Mouse (Mus musculus): ENCODE measurements around the gene Eif3k. TPM values are rescaled to one million over a fixed set of nuclear protein-coding genes. Genes with fewer than 3 reads are reported as not detected.

Gene Eif3k
- total and polyA plus RNA-seq, 2 experiments from 2014 or later, result 292 to 482 TPM

DNA sequence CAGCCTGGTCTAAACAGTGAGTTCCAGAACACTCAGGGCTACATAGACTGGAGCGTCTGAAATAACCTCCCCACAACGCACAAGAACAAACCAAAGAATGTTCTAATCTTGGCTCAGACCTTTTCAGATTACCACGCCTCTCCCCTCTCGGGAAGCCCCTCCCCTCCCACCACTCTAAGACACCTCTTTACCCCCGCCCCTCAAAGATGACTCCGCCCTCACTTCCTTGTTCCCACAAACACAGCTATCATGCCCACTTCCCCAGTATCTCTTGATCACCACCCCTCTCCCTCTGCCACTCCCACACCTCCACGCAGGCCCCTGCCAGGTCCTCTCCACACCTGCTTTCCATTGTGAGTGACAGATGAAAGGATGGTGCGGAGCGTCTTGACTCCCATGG is 27.1 kb upstream of the Eif3k start:
- 75% methylated on average over 9 of the region's 9 CpGs for WGBS
- H3K9ac ChIP-seq (replicated peaks; ENCODE audit: low read length, poor library complexity, severe bottlenecking), result no peak overlapping the region
- TF ChIP-seq CTCF (IDR thresholded peaks at IDR 0.05), result no peak
- no peaks in the 10 kb centered on the region for H3K4me1 ChIP-seq (ENCODE audit: insufficient read depth, low read length)
- H3K27ac ChIP-seq (ENCODE audit: low read depth, low read length), result no peak overlapping the region
- no peaks in the 10 kb centered on the region for H3K36me3 ChIP-seq (ENCODE audit: insufficient read depth, low read length)
- H3K4me3 ChIP-seq (ENCODE audit: low read depth, low read length), result no peak overlapping the region
- no peak overlapping the region for H3K4me2 ChIP-seq (ENCODE audit: low read depth, low read length, poor library complexity, severe bottlenecking)
- H3K9me3 ChIP-seq (ENCODE audit: low read length), result no peaks in the 10 kb centered on the region
- H3K27me3 ChIP-seq (ENCODE audit: insufficient read depth, low read length), result no peaks in the 10 kb centered on the region
- DNase-seq (ENCODE audit: low spot score) (no peak), ATAC-seq (ENCODE audit: low FRiP score) (no peak)

DNA sequence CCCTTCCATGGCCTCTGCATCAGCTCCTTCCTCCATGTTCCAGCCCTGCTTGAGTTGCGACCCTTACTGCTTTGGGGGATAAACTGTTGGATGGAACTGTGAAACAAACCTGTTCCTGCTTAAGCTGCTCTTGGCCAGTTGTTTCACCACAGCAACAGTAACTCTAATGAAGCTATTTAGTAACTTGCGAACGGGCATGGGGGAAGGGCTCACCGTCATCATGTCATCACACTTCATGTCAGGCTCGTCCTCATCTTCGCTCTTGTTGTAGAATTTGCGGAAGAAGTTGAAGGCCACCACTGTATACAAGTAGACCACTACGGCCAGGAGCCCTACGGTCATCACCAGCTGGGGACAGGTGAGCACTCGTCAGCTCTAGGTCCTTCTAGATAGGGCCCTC is 26.5 kb upstream of the Eif3k start:
- Histone ChIP-seq H3K4me3 (ENCODE audit: low read depth, low read length) (no peak overlapping the region), H3K9me3 (ENCODE audit: low read length) (no peaks in the 10 kb centered on the region), H3K4me1 (ENCODE audit: insufficient read depth, low read length) (no peaks in the 10 kb centered on the region), H3K4me2 (ENCODE audit: low read depth, low read length, poor library complexity, severe bottlenecking) (no peak overlapping the region), H3K9ac (replicated peaks; ENCODE audit: low read length, poor library complexity, severe bottlenecking) (no peak overlapping the region), H3K36me3 (ENCODE audit: insufficient read depth, low read length) (no peaks in the 10 kb centered on the region), H3K27ac (ENCODE audit: low read depth, low read length) (no peak overlapping the region), H3K27me3 (ENCODE audit: insufficient read depth, low read length) (no peaks in the 10 kb centered on the region)
- DNase-seq (ENCODE audit: low spot score), result no peak
- TF ChIP-seq CTCF (IDR thresholded peaks at IDR 0.05), result no peak
- WGBS, result 93% methylated on average over 10 of the region's 10 CpGs
- ATAC-seq (ENCODE audit: low FRiP score), result no peak

DNA sequence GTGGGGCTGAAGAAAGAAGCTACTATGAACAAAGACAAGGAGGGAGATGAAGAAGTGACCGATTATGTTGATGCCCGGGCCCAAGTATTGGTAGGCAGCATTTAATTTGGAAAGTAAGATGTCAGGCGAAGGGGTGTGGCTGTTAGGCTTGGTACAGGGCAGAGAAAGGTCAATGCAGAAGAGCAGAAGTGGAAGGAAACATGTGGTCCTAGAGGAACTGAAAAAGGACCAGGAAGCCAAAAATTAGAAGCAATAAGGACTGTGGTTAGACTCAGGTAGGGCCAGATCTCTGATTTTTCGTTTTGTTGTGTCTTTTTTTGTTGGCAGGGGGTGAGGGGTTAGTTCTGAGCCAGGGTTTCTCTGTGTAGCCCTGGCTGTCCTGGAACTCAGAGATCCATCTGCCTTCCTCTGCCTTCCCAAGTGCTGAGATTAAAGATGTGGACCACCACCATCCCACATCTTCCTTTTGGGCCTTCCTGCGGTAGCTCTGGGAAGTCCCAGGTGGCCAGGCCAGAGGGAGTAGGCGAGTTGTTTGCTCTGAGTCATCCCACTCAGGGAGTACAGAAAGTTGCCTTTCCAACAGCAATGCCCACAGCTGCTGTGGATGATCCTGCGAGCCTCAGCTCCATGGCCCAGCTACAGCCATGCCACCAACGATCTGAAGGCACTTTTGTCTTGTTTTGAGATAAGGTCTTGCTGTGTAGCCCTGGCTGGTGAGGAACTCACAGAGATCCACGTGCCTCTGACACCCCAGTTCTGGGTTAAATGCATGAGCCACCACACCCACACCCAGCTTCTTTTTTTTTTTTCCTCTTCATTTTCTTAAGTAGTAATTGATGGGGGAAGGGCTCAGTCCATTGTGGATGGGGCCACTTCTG is 25.8 kb upstream of the Eif3k start:
- no peak for DNase-seq (ENCODE audit: low spot score)
- no peaks in the 10 kb centered on the region for H3K36me3 ChIP-seq (ENCODE audit: insufficient read depth, low read length)
- H3K27me3 ChIP-seq (ENCODE audit: insufficient read depth, low read length), result no peaks in the 10 kb centered on the region
- no peak for TF ChIP-seq CTCF (IDR thresholded peaks at IDR 0.05)
- H3K4me1 ChIP-seq (ENCODE audit: insufficient read depth, low read length), result no peaks in the 10 kb centered on the region
- H3K4me2 ChIP-seq (ENCODE audit: low read depth, low read length, poor library complexity, severe bottlenecking), result no peak overlapping the region
- H3K9ac ChIP-seq (replicated peaks; ENCODE audit: low read length, poor library complexity, severe bottlenecking), result no peak overlapping the region
- WGBS, result 75% methylated on average over 9 of the region's 9 CpGs
- no peak overlapping the region for H3K4me3 ChIP-seq (ENCODE audit: low read depth, low read length)
- no peaks in the 10 kb centered on the region for H3K9me3 ChIP-seq (ENCODE audit: low read length)
- no peak overlapping the region for H3K27ac ChIP-seq (ENCODE audit: low read depth, low read length)
- no peak for ATAC-seq (ENCODE audit: low FRiP score)

- Histone ChIP-seq H3K4me1 (ENCODE audit: insufficient read depth, low read length) (no peaks in the 10 kb centered on the region; the same call in 1 of the 2 replicates), H3K36me3 (ENCODE audit: insufficient read depth, low read length) (no peaks in the 10 kb centered on the region), H3K4me3 (ENCODE audit: low read depth, low read length) (peak overlapping the region; percentile 49), H3K27ac (ENCODE audit: low read depth, low read length) (peak overlapping the region; percentile 21), H3K9me3 (ENCODE audit: low read length) (no peaks in the 10 kb centered on the region), H3K4me2 (ENCODE audit: low read depth, low read length, poor library complexity, severe bottlenecking) (peak overlapping the region; percentile 81), H3K9ac (replicated peaks; ENCODE audit: low read length, poor library complexity, severe bottlenecking) (peak overlapping the region; percentile 67), H3K27me3 (ENCODE audit: insufficient read depth, low read length) (no peaks in the 10 kb centered on the region)
- no peak for TF ChIP-seq CTCF (IDR thresholded peaks at IDR 0.05)
- WGBS, result 6% methylated on average over 43 of the region's 43 CpGs
- ATAC-seq (ENCODE audit: low FRiP score) (peak; percentile 59), DNase-seq (ENCODE audit: low spot score) (peak; percentile 34)
Observed at GRCm38 (mm10) chr7:29000651-29001605, 19.3 kb upstream of the Eif3k start.

- ATAC-seq (ENCODE audit: low FRiP score) (no peak), DNase-seq (ENCODE audit: low spot score) (no peak)
- Histone ChIP-seq H3K36me3 (ENCODE audit: insufficient read depth, low read length) (no peaks in the 10 kb centered on the region), H3K27me3 (ENCODE audit: insufficient read depth, low read length) (no peaks in the 10 kb centered on the region), H3K27ac (ENCODE audit: low read depth, low read length) (no peak overlapping the region), H3K9ac (replicated peaks; ENCODE audit: low read length, poor library complexity, severe bottlenecking) (no peak overlapping the region), H3K4me1 (ENCODE audit: insufficient read depth, low read length) (no peaks in the 10 kb centered on the region), H3K9me3 (ENCODE audit: low read length) (no peaks in the 10 kb centered on the region), H3K4me2 (ENCODE audit: low read depth, low read length, poor library complexity, severe bottlenecking) (no peak overlapping the region), H3K4me3 (ENCODE audit: low read depth, low read length) (no peak overlapping the region)
- WGBS, result 79% methylated on average over 3 of the region's 3 CpGs
- no peak for TF ChIP-seq CTCF (IDR thresholded peaks at IDR 0.05)
Observed at GRCm38 (mm10) chr7:28993402-28993801, 11.7 kb upstream of the Eif3k start.

Measured in midbrain, postnatal 0 days (tissue).